Mouse (Mus musculus) limb, embryonic 12.5 days (tissue): ENCODE data around the gene Ypel3. TPM values are rescaled to one million over a fixed set of nuclear protein-coding genes. Genes with fewer than 3 reads are reported as not detected.
A peak's percentile ranks its signal among the peaks of the same experiment; 100 is the strongest.

Experiments used
- ATAC-seq: fragments of 200-750 bp; cut with Nextera tagmentation; 2 replicates; pipeline ENCODE4 v1.8.0; 2017; ENCODE audit warnings: low read depth, moderate TSS enrichment; ENCODE audit not compliant: insufficient number of reproducible peaks, insufficient read depth, low FRiP score, low TSS enrichment
- H3K27ac ChIP-seq: fragments of 300-500 bp; sonication (generic); 2 replicates; pipeline ENCODE4 v1.5.1; 2016; ENCODE audit warnings: mild to moderate bottlenecking, moderate library complexity
- H3K27me3 ChIP-seq: fragments of 300-500 bp; sonication (generic); 2 replicates; pipeline ENCODE4 v1.6.1; 2016; ENCODE audit warnings: mild to moderate bottlenecking, moderate library complexity
- H3K36me3 ChIP-seq: fragments of 300-500 bp; sonication (generic); 2 replicates; pipeline ENCODE4 v1.6.1; 2016; ENCODE audit warnings: mild to moderate bottlenecking, moderate library complexity
- H3K4me1 ChIP-seq: fragments of 300-500 bp; sonication (generic); replicated peaks from 2 replicates; pipeline ENCODE4 v1.6.1; 2016
- H3K4me2 ChIP-seq: fragments of 300-500 bp; sonication (generic); 2 replicates; pipeline ENCODE4 v1.6.1; 2016; ENCODE audit warnings: mild to moderate bottlenecking, moderate library complexity
- H3K4me3 ChIP-seq: fragments of 300-500 bp; sonication (generic); replicated peaks from 2 replicates; pipeline ENCODE4 v1.5.1; 2016; ENCODE audit warnings: mild to moderate bottlenecking
- H3K9ac ChIP-seq: fragments of 300-500 bp; sonication (generic); replicated peaks from 2 replicates; pipeline ENCODE4 v1.6.1; 2016; ENCODE audit warnings: mild to moderate bottlenecking, moderate library complexity
- H3K9me3 ChIP-seq: fragments of 300-500 bp; sonication (generic); 2 replicates; pipeline ENCODE4 v1.6.1; 2016; ENCODE audit warnings: mild to moderate bottlenecking, moderate library complexity
- WGBS: fragments of 180-500 bp; shearing (Covaris S2); methylation state at CpG from one replicate; pipeline ENCODE4 v1.1.7; 2016; 5-methylcytosine and 5-hydroxymethylcytosine counted together
- polyA plus RNA-seq: library from polyadenylated mRNA; unstranded; fragments of >200 nt; fragmentation: Nextera tagmentation; extraction: Ambion mirVana; gene quantifications from 2 replicates; pipeline ENCODE4 v1.2.1, GENCODE M21; 2016

Ypel3 gene
- polyA plus RNA-seq, 1 experiment from 2014 or later: 104 TPM

DNA sequence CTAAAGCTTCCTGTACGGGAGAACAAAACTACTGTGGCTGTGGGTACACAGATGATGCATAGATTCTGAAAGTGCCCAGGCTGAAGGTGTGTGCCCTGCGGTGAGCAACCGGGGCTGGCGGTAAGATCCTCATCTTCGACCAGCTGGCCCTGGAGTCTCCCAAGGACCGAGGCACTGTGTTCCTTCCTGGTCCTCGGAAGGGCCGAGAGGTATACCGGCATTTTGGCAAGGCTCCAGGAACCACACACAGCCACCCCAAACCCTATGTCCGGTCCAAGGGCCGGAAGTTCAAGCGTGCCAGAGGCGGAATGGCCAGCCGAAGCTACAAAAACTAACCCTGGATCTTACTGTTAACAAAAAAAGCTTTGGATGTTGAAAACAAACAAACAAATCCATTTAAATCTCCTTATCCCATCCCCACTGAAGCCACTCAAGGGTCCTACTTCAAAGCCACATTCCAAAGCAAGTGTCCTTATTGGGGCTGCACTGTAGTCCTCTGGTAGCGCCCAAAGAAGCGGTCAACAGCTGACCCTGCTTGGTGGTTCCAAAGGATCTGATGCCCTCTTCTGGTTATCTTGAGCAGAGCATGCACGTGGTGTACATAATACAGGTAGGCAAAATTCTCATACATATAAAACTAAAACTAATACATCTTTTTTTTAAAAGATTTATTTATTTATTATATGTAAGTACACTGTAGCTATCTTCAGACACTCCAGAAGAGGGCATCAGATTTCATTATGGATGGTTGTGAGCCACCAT, 27.0 kb upstream of the Ypel3 start:
- no peak overlapping the region for H3K4me2 ChIP-seq
- H3K9me3 ChIP-seq: no peaks in the 10 kb centered on the region
- no peak for ATAC-seq
- H3K36me3 ChIP-seq: no peaks in the 10 kb centered on the region
- H3K27ac ChIP-seq: no peak overlapping the region
- no peak overlapping the region for H3K9ac ChIP-seq
- WGBS: 94% methylated on average over 17 of the region's 17 CpGs
- H3K4me1 ChIP-seq: peaks cover 13% of the 10 kb centered on the region
- H3K27me3 ChIP-seq: no peaks in the 10 kb centered on the region
- H3K4me3 ChIP-seq: no peak overlapping the region

DNA sequence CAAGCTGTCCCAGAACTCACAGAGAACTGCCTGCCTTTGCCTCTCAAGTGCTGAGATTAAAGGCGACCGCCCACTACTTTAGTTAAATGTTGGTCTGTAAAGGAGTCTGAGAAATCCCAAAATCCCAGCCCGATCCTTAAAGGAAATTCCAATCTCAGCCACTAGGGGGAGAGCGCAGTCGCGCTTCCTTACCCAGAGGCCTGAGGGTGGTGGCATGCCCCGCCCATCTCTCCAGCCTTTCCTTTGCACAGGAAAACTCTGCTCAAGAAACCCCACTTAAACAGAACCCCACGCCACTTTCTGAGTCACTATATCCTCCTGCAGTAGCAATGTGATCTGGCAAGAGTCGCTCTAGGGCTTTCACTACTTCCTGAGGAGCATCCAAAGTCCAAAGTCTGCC, 21.9 kb upstream of the Ypel3 start:
- WGBS: under 1% methylated on average over 9 of the region's 9 CpGs
- H3K27ac ChIP-seq: peak overlapping the region; percentile 41; the same call in 1 of the 2 replicates
- H3K4me1 ChIP-seq: peaks cover 10% of the 10 kb centered on the region
- H3K36me3 ChIP-seq: no peaks in the 10 kb centered on the region
- H3K9ac ChIP-seq: peak overlapping the region; percentile 40; the same call in 1 of the 2 replicates
- ATAC-seq: peak; percentile 58; the same call in 1 of the 2 replicates
- H3K4me2 ChIP-seq: peak overlapping the region; percentile 36
- no peaks in the 10 kb centered on the region for H3K9me3 ChIP-seq
- H3K4me3 ChIP-seq: 0 out of 2 replicates have a peak overlapping the region, but pooled peaks have one; percentile 6
- no peaks in the 10 kb centered on the region for H3K27me3 ChIP-seq

DNA sequence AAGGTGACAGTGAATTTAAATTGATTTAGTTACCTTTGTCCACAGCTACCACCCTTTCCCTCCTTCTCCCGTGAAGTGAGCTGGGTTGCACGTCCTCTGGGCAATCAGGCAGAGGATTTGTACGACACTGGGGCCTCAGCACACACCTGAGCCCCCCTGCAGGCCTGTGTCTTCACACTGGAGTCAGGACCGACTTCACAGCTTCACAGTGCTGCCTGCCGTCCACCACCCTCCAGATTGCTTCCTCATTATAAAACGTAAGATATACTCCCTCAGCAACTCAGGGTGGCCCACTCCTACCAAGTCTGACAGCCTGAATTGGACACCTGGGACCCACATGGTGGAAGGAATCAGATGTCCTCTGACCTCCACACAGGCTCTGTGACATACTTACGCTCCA, 18.2 kb upstream of the Ypel3 start:
- Histone ChIP-seq H3K27ac (no peak overlapping the region), H3K4me1 (peaks cover 18% of the 10 kb centered on the region), H3K4me2 (no peak overlapping the region), H3K27me3 (no peaks in the 10 kb centered on the region), H3K36me3 (peaks cover 19% of the 10 kb centered on the region), H3K4me3 (no peak overlapping the region), H3K9ac (no peak overlapping the region), H3K9me3 (no peaks in the 10 kb centered on the region)
- 59% methylated on average over 7 of the region's 7 CpGs for WGBS
- ATAC-seq: 0 out of 2 replicates have a peak, but pooled peaks have one; percentile 11

DNA sequence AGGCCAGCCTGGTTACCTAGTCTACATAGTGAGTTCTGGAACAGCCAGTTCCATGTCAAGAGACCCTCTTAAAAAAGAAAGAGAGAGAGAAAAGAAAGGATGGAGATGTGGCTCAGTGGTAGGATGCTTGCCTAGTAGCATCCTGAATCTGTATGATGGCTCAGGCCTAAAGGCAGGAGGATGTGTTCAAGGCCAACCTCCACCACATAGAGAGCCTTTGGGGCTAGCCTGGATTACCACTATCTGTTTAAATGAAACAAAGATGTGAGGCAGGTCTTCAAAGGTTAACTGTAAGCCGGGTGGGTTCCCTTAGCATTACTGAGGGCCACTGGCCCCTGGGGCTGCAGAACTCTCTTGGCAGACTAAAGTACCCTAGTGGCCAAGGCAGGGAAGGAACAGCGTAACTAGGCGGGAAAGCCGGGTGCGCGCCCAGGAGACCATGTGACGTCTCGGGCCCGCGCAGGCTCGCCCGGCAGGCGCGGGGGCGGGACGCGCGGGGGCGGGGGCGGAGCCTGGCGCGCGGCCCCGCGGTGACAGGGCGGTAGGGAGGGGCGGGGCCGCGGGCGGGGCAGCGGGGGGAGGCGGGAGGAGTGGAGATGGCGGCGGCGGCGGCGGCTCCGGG, 17.6 kb upstream of the Ypel3 start, which contains the start of gene Mapk3:
TSS of gene Mapk3 (plus strand) at position 552 of the 622 bp plus-strand sequence.
- Histone ChIP-seq H3K4me2 (peak within 1 kb of the TSS; percentile 89), H3K9ac (peak within 1 kb of the TSS; percentile 82), H3K4me3 (peak within 1 kb of the TSS; percentile 77), H3K27ac (peak within 1 kb of the TSS; percentile 84), H3K36me3 (peaks cover 26% of the 10 kb centered on the region), H3K27me3 (no peaks in the 10 kb centered on the region), H3K9me3 (no peaks in the 10 kb centered on the region), H3K4me1 (peaks cover 18% of the 10 kb centered on the region)
- 0% methylated on average over 26 of the region's 38 CpGs for WGBS
- 0 out of 2 replicates have a peak, but pooled peaks have one; percentile 44 for ATAC-seq

DNA sequence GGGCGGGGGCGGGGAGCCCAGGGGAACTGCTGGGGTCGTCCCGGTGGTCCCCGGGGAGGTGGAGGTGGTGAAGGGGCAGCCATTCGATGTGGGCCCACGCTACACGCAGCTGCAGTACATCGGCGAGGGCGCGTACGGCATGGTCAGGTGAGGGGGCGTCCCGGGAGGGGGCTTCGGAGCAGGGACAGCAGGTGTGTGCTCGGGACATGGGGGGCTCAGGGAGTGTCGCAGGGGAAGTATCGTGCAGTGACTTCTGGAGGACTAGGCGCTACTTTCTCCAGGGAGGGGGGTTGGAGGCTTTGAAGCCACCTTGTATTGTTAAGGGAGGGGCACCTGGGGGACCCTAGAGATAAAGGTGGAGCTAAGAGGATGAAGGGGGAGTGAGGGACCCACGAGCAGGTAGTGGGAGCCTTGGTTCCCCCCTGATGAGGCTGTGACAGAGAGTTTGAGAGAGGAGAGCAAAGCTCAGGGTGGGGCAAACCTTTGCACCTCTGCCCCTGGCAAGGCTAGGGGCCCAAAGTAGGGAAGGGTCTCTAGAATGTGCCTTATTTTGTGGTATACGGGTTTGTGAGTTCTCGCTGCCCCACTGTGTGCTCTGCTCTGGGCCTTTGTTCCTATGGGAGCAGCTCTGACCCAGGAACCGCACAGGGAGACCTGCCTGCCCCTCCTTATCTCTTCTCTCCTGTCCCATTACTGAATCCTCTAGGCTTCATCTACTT, 16.9 kb upstream of the Ypel3 start:
- peak overlapping the region; percentile 89 for H3K4me2 ChIP-seq
- H3K27me3 ChIP-seq: no peaks in the 10 kb centered on the region
- H3K9me3 ChIP-seq: no peaks in the 10 kb centered on the region
- H3K4me3 ChIP-seq: peak overlapping the region; percentile 77
- peak; percentile 33; the same call in 1 of the 2 replicates for ATAC-seq
- WGBS: under 1% methylated on average over 22 of the region's 24 CpGs
- H3K9ac ChIP-seq: peak overlapping the region; percentile 82
- H3K36me3 ChIP-seq: peaks cover 32% of the 10 kb centered on the region
- H3K27ac ChIP-seq: peak overlapping the region; percentile 84
- peaks cover 13% of the 10 kb centered on the region for H3K4me1 ChIP-seq

DNA sequence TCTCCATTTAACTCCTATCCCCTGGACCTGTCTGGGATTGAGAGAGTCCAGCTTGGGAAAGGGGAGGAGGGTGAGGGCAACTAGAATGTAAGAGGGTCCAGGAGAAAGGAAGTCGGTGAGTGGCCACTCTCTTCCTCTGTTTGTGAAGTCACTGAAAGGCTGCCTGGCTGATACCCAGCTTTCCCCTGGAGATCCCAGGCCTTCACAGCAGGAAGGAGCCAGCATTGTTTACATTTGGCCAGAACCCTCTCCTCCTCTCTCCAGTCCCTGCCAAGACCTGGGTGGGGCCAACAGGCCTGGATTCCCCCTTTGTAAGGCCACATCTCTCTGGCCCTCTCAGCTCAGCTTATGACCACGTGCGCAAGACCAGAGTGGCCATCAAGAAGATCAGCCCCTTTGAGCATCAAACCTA, 16.4 kb upstream of the Ypel3 start:
- Histone ChIP-seq H3K9ac (peak overlapping the region; percentile 82), H3K4me2 (peak overlapping the region; percentile 89), H3K4me3 (peak overlapping the region; percentile 77), H3K27me3 (no peaks in the 10 kb centered on the region), H3K36me3 (peaks cover 38% of the 10 kb centered on the region), H3K27ac (peak overlapping the region; percentile 84), H3K9me3 (no peaks in the 10 kb centered on the region), H3K4me1 (peaks cover 8% of the 10 kb centered on the region)
- 24% methylated on average over 3 of the region's 3 CpGs for WGBS
- no peak for ATAC-seq

DNA sequence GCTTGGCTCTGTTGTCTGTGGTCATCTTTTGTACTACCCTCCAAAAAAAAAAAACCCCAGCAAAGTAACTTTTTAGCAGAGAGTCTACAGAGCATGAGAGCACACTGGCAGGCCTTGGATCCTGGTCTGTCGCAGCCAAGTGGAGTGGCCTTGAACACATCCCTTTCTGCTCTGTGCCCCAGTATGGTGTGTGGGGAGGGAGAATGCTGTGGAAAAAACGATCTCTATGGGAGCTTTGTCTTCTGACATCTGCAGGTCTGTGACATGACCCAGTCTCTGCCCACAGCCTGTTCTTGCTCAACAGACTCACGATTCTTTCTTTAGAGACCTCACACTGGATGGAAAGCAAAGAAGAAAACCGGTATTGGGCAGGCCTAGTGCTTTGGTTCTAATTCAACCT, 15.8 kb upstream of the Ypel3 start:
- Histone ChIP-seq H3K4me2 (peak overlapping the region; percentile 89), H3K4me3 (peak overlapping the region; percentile 77; the same call in 1 of the 2 replicates), H3K36me3 (peaks cover 44% of the 10 kb centered on the region), H3K27ac (peak overlapping the region; percentile 84; the same call in 1 of the 2 replicates), H3K9ac (no peak overlapping the region), H3K27me3 (no peaks in the 10 kb centered on the region), H3K9me3 (no peaks in the 10 kb centered on the region), H3K4me1 (peaks cover 8% of the 10 kb centered on the region)
- no peak for ATAC-seq
- WGBS: 78% methylated on average over 4 of the region's 4 CpGs

DNA sequence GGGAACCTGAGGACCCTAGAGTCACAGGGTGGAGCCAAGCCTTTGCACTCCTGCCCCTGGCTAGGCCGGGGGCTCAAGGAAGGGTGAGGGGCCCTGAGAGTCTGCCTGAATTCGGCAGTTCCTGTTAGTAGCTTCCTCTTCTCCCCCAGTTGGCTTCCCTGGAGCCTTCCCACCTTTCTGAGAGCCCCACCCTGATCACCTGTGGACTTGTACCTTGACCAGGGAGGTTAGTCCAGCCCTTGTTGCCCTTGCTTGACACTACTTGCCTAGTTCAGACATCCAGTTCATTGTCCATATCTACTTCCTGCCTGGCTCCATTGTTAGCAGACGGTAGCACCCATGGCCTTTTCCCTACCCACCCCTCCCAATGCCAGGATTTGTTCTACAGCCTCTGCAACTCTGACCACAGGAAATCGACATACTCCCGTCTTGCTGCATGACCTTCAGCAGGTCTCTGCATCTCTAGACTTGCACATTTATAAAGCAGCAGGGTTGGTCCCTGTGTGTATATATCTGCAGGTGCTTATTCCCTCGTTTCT, 15.2 kb upstream of the Ypel3 start:
- Histone ChIP-seq H3K4me1 (peaks cover 8% of the 10 kb centered on the region), H3K9me3 (no peaks in the 10 kb centered on the region), H3K4me2 (no peak overlapping the region), H3K4me3 (no peak overlapping the region), H3K27ac (0 out of 2 replicates have a peak overlapping the region, but pooled peaks have one; percentile 84), H3K36me3 (peaks cover 49% of the 10 kb centered on the region), H3K27me3 (no peaks in the 10 kb centered on the region), H3K9ac (no peak overlapping the region)
- no peak for ATAC-seq
- WGBS: 80% methylated on average over 6 of the region's 6 CpGs

DNA sequence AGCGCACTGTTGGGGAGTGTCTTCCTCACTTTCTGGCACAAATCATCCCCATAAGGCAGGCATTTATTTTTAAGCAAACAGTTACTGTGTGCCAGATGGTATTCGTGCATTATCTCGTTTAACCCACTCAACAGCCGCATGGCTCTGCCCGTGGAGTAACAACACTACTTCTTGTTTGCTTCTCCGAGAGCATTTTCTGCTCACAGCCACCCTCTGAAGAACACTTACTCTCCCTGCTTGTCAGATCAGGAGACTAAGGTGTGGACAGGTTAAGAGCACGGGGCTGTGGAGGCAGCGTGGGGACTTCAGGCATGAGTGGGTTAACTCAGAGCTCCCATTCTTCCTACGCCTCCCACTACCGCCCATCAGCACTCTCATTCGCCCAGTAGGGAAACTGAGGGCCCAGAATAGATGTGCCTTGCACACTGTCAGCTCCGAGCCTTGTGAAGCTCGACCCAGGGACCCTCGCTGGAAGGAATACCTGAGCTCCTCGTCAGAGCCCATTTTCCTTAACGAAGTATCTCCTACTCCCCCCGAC, 14.2 kb upstream of the Ypel3 start:
- H3K9me3 ChIP-seq: no peaks in the 10 kb centered on the region
- no peak overlapping the region for H3K27ac ChIP-seq
- ATAC-seq: no peak
- peaks cover 8% of the 10 kb centered on the region for H3K4me1 ChIP-seq
- H3K9ac ChIP-seq: no peak overlapping the region
- peaks cover 59% of the 10 kb centered on the region for H3K36me3 ChIP-seq
- H3K27me3 ChIP-seq: no peaks in the 10 kb centered on the region
- no peak overlapping the region for H3K4me2 ChIP-seq
- 68% methylated on average over 17 of the region's 17 CpGs for WGBS
- no peak overlapping the region for H3K4me3 ChIP-seq

DNA sequence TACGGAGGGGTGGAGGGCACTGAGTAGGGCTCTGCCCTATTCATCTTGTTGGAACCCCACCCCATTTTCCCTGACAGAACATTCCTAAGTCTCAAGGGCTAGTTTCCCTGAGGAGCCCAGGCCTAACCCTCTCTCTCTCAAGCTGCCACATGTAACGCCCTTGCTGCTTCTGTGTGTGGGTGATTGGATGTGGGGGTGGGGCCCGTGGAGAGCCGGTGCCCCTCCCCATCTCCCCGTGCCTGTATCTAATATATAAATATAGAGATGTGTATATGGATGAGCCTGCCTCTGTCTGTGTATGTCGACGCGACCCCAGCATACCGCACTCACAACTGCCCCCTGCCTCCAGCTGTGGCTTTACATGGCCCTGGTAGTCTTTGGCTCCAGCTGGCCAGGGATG, 11.2 kb upstream of the Ypel3 start:
- peaks cover 89% of the 10 kb centered on the region for H3K36me3 ChIP-seq
- no peaks in the 10 kb centered on the region for H3K9me3 ChIP-seq
- no peak overlapping the region for H3K27ac ChIP-seq
- H3K4me3 ChIP-seq: no peak overlapping the region
- WGBS: 90% methylated on average over 9 of the region's 9 CpGs
- H3K9ac ChIP-seq: no peak overlapping the region
- no peak overlapping the region for H3K4me2 ChIP-seq
- no peak for ATAC-seq
- H3K4me1 ChIP-seq: peaks cover 2% of the 10 kb centered on the region
- H3K27me3 ChIP-seq: no peaks in the 10 kb centered on the region
